Mouse (Mus musculus) brain, embryonic 18.5 days (tissue): ENCODE results near the gene Pigu.

Experiments
- DNase-seq: peaks from one replicate; pipeline ENCODE4 v3.0.0-alpha.2; 2012; ENCODE audit warnings: low read depth, low spot score

Gene Pigu

GRCm38 (mm10) chr2:155287456-155288250, 69.6 kb downstream of the Pigu start:
- DNase-seq = no peak

GRCm38 (mm10) chr2:155285744-155286143, 71.5 kb downstream of the Pigu start:
- DNase-seq = no peak

- DNase-seq = no peak
Measured at GRCm38 (mm10) chr2:155284647-155285046, 72.6 kb downstream of the Pigu start.

GRCm38 (mm10) chr2:155283793-155284192, 73.4 kb downstream of the Pigu start:
- DNase-seq = no peak

- no peak for DNase-seq
Measured at GRCm38 (mm10) chr2:155280116-155280515, 77.1 kb downstream of the Pigu start.

GRCm38 (mm10) chr2:155279163-155279562, 78.1 kb downstream of the Pigu start:
- no peak for DNase-seq

GRCm38 (mm10) chr2:155278361-155278760, 78.9 kb downstream of the Pigu start:
- no peak for DNase-seq

- no peak for DNase-seq
Measured at GRCm38 (mm10) chr2:155277721-155278120, 79.5 kb downstream of the Pigu start.

GRCm38 (mm10) chr2:155276621-155277175, 80.5 kb downstream of the Pigu start:
- peak; percentile 10 for DNase-seq

- DNase-seq = peak; percentile 85
Measured at GRCm38 (mm10) chr2:155276195-155276594, 81.0 kb downstream of the Pigu start, which contains the start of gene Map1lc3a. Gene Map1lc3a, plus strand, starts transcription at chr2:155276297.

- DNase-seq = no peak
Measured at GRCm38 (mm10) chr2:155273603-155274002, 83.6 kb downstream of the Pigu start.

GRCm38 (mm10) chr2:155272396-155273170, 84.6 kb downstream of the Pigu start:
- no peak for DNase-seq

GRCm38 (mm10) chr2:155271957-155272356, 85.3 kb downstream of the Pigu start:
- DNase-seq = no peak

- DNase-seq = no peak
Measured at GRCm38 (mm10) chr2:155266896-155267295, 90.3 kb downstream of the Pigu start.

- no peak for DNase-seq
Measured at GRCm38 (mm10) chr2:155265526-155265925, 91.7 kb downstream of the Pigu start.

- no peak for DNase-seq
Measured at GRCm38 (mm10) chr2:155249588-155249987, 107.6 kb downstream of the Pigu start.

- no peak for DNase-seq
Measured at GRCm38 (mm10) chr2:155248718-155249117, 108.5 kb downstream of the Pigu start.

GRCm38 (mm10) chr2:155248206-155248605, 109.0 kb downstream of the Pigu start:
- DNase-seq = no peak

GRCm38 (mm10) chr2:155246231-155246630, 111.0 kb downstream of the Pigu start:
- DNase-seq = no peak

GRCm38 (mm10) chr2:155242296-155242855, 114.9 kb downstream of the Pigu start:
- no peak for DNase-seq

- DNase-seq = no peak
Measured at GRCm38 (mm10) chr2:155240915-155241314, 116.3 kb downstream of the Pigu start.

GRCm38 (mm10) chr2:155237276-155237675, 120.0 kb downstream of the Pigu start:
- DNase-seq = no peak
